Mouse (Mus musculus) hindbrain, embryonic 14.5 days (tissue): ENCODE measurements at regions not wholly inside any gene's neighbourhood (a gene's known extent, or its start where the extent isn't known, plus 50 kb on each side); places are given as distances from the start of the nearest gene placed in this dataset.

Experiments
- ATAC-seq: fragments of 200-750 bp; cut with Nextera tagmentation; 2 replicates; pipeline ENCODE4 v1.8.0; 2017; ENCODE audit warnings: moderate number of reproducible peaks, mild to moderate bottlenecking, moderate TSS enrichment, moderate library complexity; ENCODE audit not compliant: low FRiP score
- DNase-seq: peaks from one replicate; pipeline ENCODE4 v3.0.0-alpha.2; 2015; ENCODE audit warnings: low spot score
- H3K27ac ChIP-seq: fragments of 300-500 bp; sonication (generic); 2 replicates; pipeline ENCODE4 v1.5.1; 2014; ENCODE audit warnings: mild to moderate bottlenecking, moderate library complexity
- H3K27me3 ChIP-seq: fragments of 300-500 bp; sonication (generic); 2 replicates; pipeline ENCODE4 v1.6.1; 2014; ENCODE audit warnings: mild to moderate bottlenecking, low read length, mixed read lengths; ENCODE audit not compliant: control insufficient read depth, insufficient read depth
- H3K36me3 ChIP-seq: fragments of 300-500 bp; sonication (generic); replicated peaks from 2 replicates; pipeline ENCODE4 v1.6.1; 2014; ENCODE audit not compliant: control insufficient read depth, insufficient read depth
- H3K4me1 ChIP-seq: fragments of 300-500 bp; sonication (generic); replicated peaks from 2 replicates; pipeline ENCODE4 v1.6.1; 2014; ENCODE audit warnings: antibody characterized with exemption, low read length, mixed read lengths; ENCODE audit not compliant: control insufficient read depth, insufficient read depth
- H3K4me2 ChIP-seq: fragments of 300-500 bp; sonication (generic); replicated peaks from 2 replicates; pipeline ENCODE4 v1.6.1; 2014; ENCODE audit warnings: mild to moderate bottlenecking, moderate library complexity
- H3K4me3 ChIP-seq: fragments of 300-500 bp; sonication (generic); replicated peaks from 2 replicates; pipeline ENCODE4 v1.5.1; 2014; ENCODE audit warnings: mild to moderate bottlenecking, low read length
- H3K9ac ChIP-seq: fragments of 300-500 bp; sonication (generic); 2 replicates; pipeline ENCODE4 v1.6.1; 2014
- H3K9me3 ChIP-seq: fragments of 300-500 bp; sonication (generic); 2 replicates; pipeline ENCODE4 v1.6.1; 2016; ENCODE audit warnings: low read length; ENCODE audit not compliant: control insufficient read depth
- WGBS: fragments of 180-500 bp; shearing (Covaris S2); extraction: QIAGEN DNeasy Blood & Tissue Kit; methylation state at CpG from one replicate; pipeline ENCODE4 v1.1.7; 2014; 5-methylcytosine and 5-hydroxymethylcytosine counted together

GRCm38 (mm10) chr13:47505380-47505955 is 383.0 kb downstream of the Rnf144b start:
- Histone ChIP-seq H3K9ac (no peak overlapping the region), H3K9me3 (no peaks in the 10 kb centered on the region), H3K27me3 (no peaks in the 10 kb centered on the region), H3K27ac (no peak overlapping the region), H3K36me3 (no peaks in the 10 kb centered on the region), H3K4me2 (no peak overlapping the region), H3K4me1 (0 out of 2 replicates have a peak, but pooled peaks cover 4% of the 10 kb centered on the region), H3K4me3 (no peak overlapping the region)
- DNase-seq, result no peak
- WGBS, result 76% methylated on average over 15 of the region's 15 CpGs
- ATAC-seq, result no peak

GRCm38 (mm10) chr13:47532935-47533334 is 410.5 kb downstream of the Rnf144b start:
- Histone ChIP-seq H3K27me3 (no peaks in the 10 kb centered on the region), H3K4me3 (no peak overlapping the region), H3K4me2 (no peak overlapping the region), H3K9ac (no peak overlapping the region), H3K9me3 (no peaks in the 10 kb centered on the region), H3K4me1 (no peaks in the 10 kb centered on the region), H3K27ac (no peak overlapping the region), H3K36me3 (no peaks in the 10 kb centered on the region)
- ATAC-seq, result no peak
- no peak for DNase-seq
- WGBS, result 100% methylated on average over 1 of the region's 1 CpGs

- no peak for ATAC-seq
- DNase-seq, result no peak
- Histone ChIP-seq H3K4me3 (no peak overlapping the region), H3K9me3 (no peaks in the 10 kb centered on the region), H3K27ac (no peak overlapping the region), H3K36me3 (no peaks in the 10 kb centered on the region), H3K4me2 (no peak overlapping the region), H3K4me1 (no peaks in the 10 kb centered on the region), H3K27me3 (no peaks in the 10 kb centered on the region), H3K9ac (no peak overlapping the region)
- WGBS, result 98% methylated on average over 2 of the region's 2 CpGs
Observed at GRCm38 (mm10) chr13:47537156-47537555, 414.7 kb downstream of the Rnf144b start.

- Histone ChIP-seq H3K9ac (no peak overlapping the region), H3K9me3 (no peaks in the 10 kb centered on the region), H3K4me1 (no peaks in the 10 kb centered on the region), H3K27me3 (no peaks in the 10 kb centered on the region), H3K4me2 (no peak overlapping the region), H3K36me3 (no peaks in the 10 kb centered on the region), H3K27ac (no peak overlapping the region), H3K4me3 (no peak overlapping the region)
- DNase-seq, result no peak
- 49% methylated on average over 6 of the region's 6 CpGs for WGBS
- ATAC-seq, result no peak
Observed at GRCm38 (mm10) chr13:47549626-47550025, 427.2 kb downstream of the Rnf144b start.

DNA sequence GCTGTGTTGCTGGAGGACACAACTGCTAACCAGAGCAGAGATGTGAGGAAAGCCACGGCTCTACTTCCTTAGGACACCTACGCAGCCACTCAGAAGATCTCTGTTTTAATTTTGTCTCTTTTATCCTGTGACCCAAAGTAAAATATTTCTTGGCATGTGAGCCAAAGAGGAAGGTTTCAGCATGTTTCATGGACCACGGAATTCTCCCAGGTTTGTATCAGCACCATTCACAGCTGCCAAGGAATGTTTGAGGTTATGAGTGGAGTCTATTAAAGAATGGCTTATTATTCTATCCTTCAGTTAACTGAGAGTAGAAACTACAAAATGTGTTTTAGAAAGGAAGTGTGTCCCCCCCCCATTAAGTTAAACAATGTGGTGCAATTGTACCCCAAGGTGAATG is 429.8 kb downstream of the Rnf144b start:
- H3K4me1 ChIP-seq, result no peaks in the 10 kb centered on the region
- H3K4me2 ChIP-seq, result no peak overlapping the region
- DNase-seq (no peak), ATAC-seq (no peak)
- no peak overlapping the region for H3K27ac ChIP-seq
- no peaks in the 10 kb centered on the region for H3K9me3 ChIP-seq
- H3K4me3 ChIP-seq, result no peak overlapping the region
- H3K9ac ChIP-seq, result no peak overlapping the region
- no peaks in the 10 kb centered on the region for H3K27me3 ChIP-seq
- WGBS, result 93% methylated on average over 3 of the region's 3 CpGs
- no peaks in the 10 kb centered on the region for H3K36me3 ChIP-seq

DNA sequence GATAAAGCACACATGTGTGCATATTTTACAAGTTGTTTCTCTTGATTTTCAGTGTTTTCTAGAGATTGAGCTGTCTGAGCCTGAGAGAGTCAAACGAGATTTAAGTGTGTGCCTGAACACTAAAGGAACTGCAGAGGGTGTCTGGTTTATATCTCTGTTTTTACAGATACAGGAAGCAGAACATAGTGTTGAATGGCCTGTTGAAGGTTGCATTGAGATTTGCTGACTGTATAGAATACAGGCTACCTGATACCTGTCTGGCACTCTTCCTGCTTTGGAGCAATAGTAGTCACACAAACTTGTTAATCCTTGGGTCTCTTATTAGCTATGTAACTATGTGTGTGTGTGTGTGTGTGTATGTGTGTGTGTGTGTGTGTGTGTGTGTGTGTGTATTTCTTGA is 431.7 kb downstream of the Rnf144b start:
- Histone ChIP-seq H3K9ac (no peak overlapping the region), H3K4me3 (no peak overlapping the region)
- WGBS, result 71% methylated on average over 1 of the region's 1 CpGs

GRCm38 (mm10) chr13:47557196-47557974 is 434.9 kb downstream of the Rnf144b start:
- Histone ChIP-seq H3K27ac (no peak overlapping the region), H3K4me1 (no peaks in the 10 kb centered on the region), H3K4me2 (no peak overlapping the region), H3K27me3 (no peaks in the 10 kb centered on the region), H3K36me3 (no peaks in the 10 kb centered on the region), H3K9ac (no peak overlapping the region), H3K9me3 (no peaks in the 10 kb centered on the region), H3K4me3 (no peak overlapping the region)
- WGBS, result 86% methylated on average over 7 of the region's 7 CpGs
- no peak for DNase-seq
- no peak for ATAC-seq

More for the DNA sequence above, 431.7 kb downstream of the Rnf144b start:
- no peak overlapping the region for H3K4me2 ChIP-seq
- no peak for DNase-seq
- no peaks in the 10 kb centered on the region for H3K9me3 ChIP-seq
- no peak overlapping the region for H3K27ac ChIP-seq
- H3K27me3 ChIP-seq, result no peaks in the 10 kb centered on the region
- no peaks in the 10 kb centered on the region for H3K4me1 ChIP-seq
- H3K36me3 ChIP-seq, result no peaks in the 10 kb centered on the region
- no peak for ATAC-seq

DNA sequence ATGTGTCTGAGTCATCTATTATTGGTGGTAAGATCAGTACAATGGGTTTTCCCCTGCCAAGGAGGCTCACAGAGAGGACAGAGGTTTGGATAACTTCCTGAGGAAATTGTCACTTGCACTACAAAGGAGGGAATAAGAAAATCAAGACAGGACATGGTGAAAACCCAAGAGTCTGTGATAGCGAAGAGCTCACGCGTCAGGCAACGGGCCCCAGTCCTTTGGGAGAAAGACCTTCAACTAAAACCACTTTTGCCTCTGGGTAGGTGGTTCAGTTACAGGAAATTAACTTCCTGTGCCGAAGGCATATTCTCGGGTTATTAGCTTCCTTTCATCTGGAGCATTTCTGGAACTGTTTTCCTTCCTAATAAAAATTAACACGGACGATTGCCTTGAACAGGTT is 440.4 kb downstream of the Rnf144b start:
- no peak overlapping the region for H3K4me2 ChIP-seq
- no peaks in the 10 kb centered on the region for H3K9me3 ChIP-seq
- no peaks in the 10 kb centered on the region for H3K4me1 ChIP-seq
- no peaks in the 10 kb centered on the region for H3K36me3 ChIP-seq
- ATAC-seq (no peak), DNase-seq (no peak)
- H3K9ac ChIP-seq, result no peak overlapping the region
- 62% methylated on average over 8 of the region's 8 CpGs for WGBS
- no peak overlapping the region for H3K27ac ChIP-seq
- H3K27me3 ChIP-seq, result no peaks in the 10 kb centered on the region
- no peak overlapping the region for H3K4me3 ChIP-seq

- Histone ChIP-seq H3K9me3 (no peaks in the 10 kb centered on the region), H3K27ac (no peak overlapping the region), H3K4me1 (no peaks in the 10 kb centered on the region), H3K36me3 (no peaks in the 10 kb centered on the region), H3K4me2 (no peak overlapping the region), H3K9ac (no peak overlapping the region), H3K27me3 (no peaks in the 10 kb centered on the region), H3K4me3 (no peak overlapping the region)
- ATAC-seq (no peak), DNase-seq (no peak)
- WGBS, result 69% methylated on average over 3 of the region's 3 CpGs
Observed at GRCm38 (mm10) chr13:47576516-47576915, 454.1 kb downstream of the Rnf144b start.
